ENCODE assay signal across 8 mouse cellular contexts in genomic region chr11:70459601-70460101, GRCm38 (mm10). TPM values are rescaled to one million over a fixed set of nuclear protein-coding genes. Genes with fewer than 3 reads are reported as not detected.
A peak's percentile ranks its signal among the peaks of the same experiment; 100 is the strongest.
DNase-seq lines count a peak whose midpoint lies in the region; ATAC-seq and TF ChIP-seq lines count a peak whose summit lies in the region.

Cxcl16 (minus strand) TSS chr11:70459984.

- H3K27me3 ChIP-seq in hindbrain, embryonic 16.5 days (replicated peaks; ENCODE audit: control insufficient read depth, insufficient read depth, low read length), result peaks cover 13% of the 10 kb centered on the region
- peaks cover 67% of the 10 kb centered on the region for H3K27me3 ChIP-seq in liver, embryonic 13.5 days
- peaks cover 4% of the 10 kb centered on the region for H3K27me3 ChIP-seq in myocyte (ENCODE audit: control insufficient read depth, insufficient read depth, insufficient read length)

- H3K36me3 ChIP-seq in hindbrain, embryonic 16.5 days (ENCODE audit: control insufficient read depth, insufficient read depth, low read length), result no peaks in the 10 kb centered on the region
- H3K36me3 ChIP-seq in liver, embryonic 13.5 days, result no peaks in the 10 kb centered on the region
- H3K36me3 ChIP-seq in myocyte (ENCODE audit: control insufficient read depth, insufficient read depth), result no peaks in the 10 kb centered on the region

- H3K4me1 ChIP-seq in hindbrain, embryonic 16.5 days (ENCODE audit: control insufficient read depth, insufficient read depth, low read depth, low read length), result peaks cover 6% of the 10 kb centered on the region
- H3K4me1 ChIP-seq in liver, embryonic 13.5 days (replicated peaks), result 0 out of 2 replicates have a peak, but pooled peaks cover 13% of the 10 kb centered on the region

- H3K9ac ChIP-seq in hindbrain, embryonic 16.5 days (ENCODE audit: low read depth, low read length), result peak within 1 kb of the TSS; percentile 67
- peak within 1 kb of the TSS; percentile 43; the same call in 1 of the 2 replicates for H3K9ac ChIP-seq in liver, embryonic 13.5 days

- no peak within 1 kb of the TSS for H3K27ac ChIP-seq in hindbrain, embryonic 16.5 days (ENCODE audit: low read depth, low read length)
- no peak within 1 kb of the TSS for H3K27ac ChIP-seq in liver, embryonic 13.5 days

- peak within 1 kb of the TSS; percentile 82 for H3K4me2 ChIP-seq in hindbrain, embryonic 16.5 days (ENCODE audit: low read length)
- peak within 1 kb of the TSS; percentile 72 for H3K4me2 ChIP-seq in liver, embryonic 13.5 days
- H3K4me2 ChIP-seq in myocyte (ENCODE audit: low read depth), result peak within 1 kb of the TSS; percentile 9

- no peaks in the 10 kb centered on the region for H3K9me3 ChIP-seq in hindbrain, embryonic 16.5 days (ENCODE audit: control insufficient read depth, low read length)
- H3K9me3 ChIP-seq in liver, embryonic 13.5 days (replicated peaks), result no peaks in the 10 kb centered on the region

- TF ChIP-seq POLR2A in myocyte (IDR thresholded peaks at IDR 0.05; ENCODE audit: insufficient read length, low read depth), result no peak

- DNase-seq in urinary bladder, adult 18-20 months (ENCODE audit: low spot score in 2 of 2), result peak; percentile 45 to 51
- DNase-seq in urinary bladder, postnatal 10 days (ENCODE audit: low spot score), result no peak
- peak; percentile 55 for DNase-seq in gastrocnemius, postnatal 10 days
- DNase-seq in liver, embryonic 13.5 days, result no peak
- DNase-seq in left cerebral cortex, postnatal 25 days (ENCODE audit: low spot score in 2 of 2), result no peak
- DNase-seq in right cerebral cortex, postnatal 36 days (ENCODE audit: low spot score in 2 of 2), result no peak

- no peak for ATAC-seq in hindbrain, embryonic 16.5 days
- ATAC-seq in liver, embryonic 13.5 days (ENCODE audit: low read depth), result no peak

- intact Hi-C loops in left cerebral cortex, postnatal 25 days (cut with DNase I), result no loop called here

- no peaks in the 10 kb centered on the region for H3K79me2 ChIP-seq in myocyte (ENCODE audit: control insufficient read depth, insufficient read depth)

- no peak within 1 kb of the TSS for H3ac ChIP-seq in myocyte (ENCODE audit: control insufficient read depth, insufficient read length)

- peak within 1 kb of the TSS; percentile 46 for H3K4me3 ChIP-seq in hindbrain, embryonic 16.5 days (ENCODE audit: low read length)
- H3K4me3 ChIP-seq in liver, embryonic 13.5 days (replicated peaks), result peak within 1 kb of the TSS; percentile 59
- no peak within 1 kb of the TSS for H3K4me3 ChIP-seq in myocyte

- WGBS in hindbrain, embryonic 16.5 days, result 6% methylated on average over 30 of the region's 30 CpGs
- 3% methylated on average over 30 of the region's 30 CpGs for whole genome bisulfite sequencing in liver, embryonic 13.5 days (ENCODE audit: insufficient replicate concordance)

TF ChIP-seq in myocyte, 11 proteins besides CTCF, POLR2A, EP300 and RAD21:
- TF ChIP-seq CEBPB (IDR thresholded peaks at IDR 0.05; ENCODE audit: insufficient read depth, poor library complexity, severe bottlenecking) (no peak), MAX (IDR thresholded peaks at IDR 0.05; ENCODE audit: low read depth) (no peak), TCF3 (IDR thresholded peaks at IDR 0.05; ENCODE audit: insufficient read length, low read depth) (no peak), E2F4 (IDR thresholded peaks at IDR 0.05; ENCODE audit: insufficient read depth) (no peak), MYOG (IDR thresholded peaks at IDR 0.05; ENCODE audit: control insufficient read depth in 1 of 3, insufficient read depth in 1 of 3, insufficient read length in 2 of 3, low read depth in 2 of 3) (no peak), SRF (IDR thresholded peaks at IDR 0.05; ENCODE audit: control insufficient read depth, insufficient read length, low read depth) (no peak), POLR2AphosphoS2 (IDR thresholded peaks at IDR 0.05; ENCODE audit: insufficient read length, low read depth) (no peak), MYOD1 (IDR thresholded peaks at IDR 0.05; ENCODE audit: control insufficient read depth in 1 of 3, insufficient read length in 2 of 3, low read depth in 2 of 3) (no peak), TCF12 (IDR thresholded peaks at IDR 0.05; ENCODE audit: insufficient read depth, poor library complexity, severe bottlenecking) (no peak), REST (IDR thresholded peaks at IDR 0.05; ENCODE audit: insufficient read depth, insufficient read length) (no peak), USF1 (IDR thresholded peaks at IDR 0.05; ENCODE audit: low read depth) (no peak)

RNA-seq across cellular contexts. Expression of gene Cxcl16, which starts in this region (rescaled TPM):
- total RNA-seq in gastrocnemius, postnatal 10 days (2021), result 1 to 10 TPM; 3.4 to 5.1 TPM
- polyA plus RNA-seq in hindbrain, embryonic 16.5 days (2015; fragmentation: Nextera tagmentation; extraction: Ambion mirVana), result 6.0 and 7.3 TPM in 2 replicates
- polyA plus RNA-seq in liver, embryonic 13.5 days (2015; fragmentation: Nextera tagmentation; extraction: Ambion mirVana), result 0.70 and 1.4 TPM in 2 replicates
- 0.08 TPM for polyA plus RNA-seq in myocyte (2012; fragmentation: generic; extraction: Trizol)
- total RNA-seq in left cerebral cortex, postnatal 25 days (2021), result 1 to 10 TPM in 1 of 2 experiments, under 1 TPM in 1; 0.94 to 1.2 TPM

Comparison
In these comparisons a context has a peak if more than half of its experiments do, and no peak if none do; other contexts are left out.
1. DNase-seq: peak in urinary bladder, adult 18-20 months (2 of 2) and gastrocnemius, postnatal 10 days (single experiment); none in urinary bladder, postnatal 10 days (single experiment), liver, embryonic 13.5 days (single experiment), left cerebral cortex, postnatal 25 days (0 of 2) and right cerebral cortex, postnatal 36 days (0 of 2).
2. H3K4me2 ChIP-seq: peak in every context shown above with its lines; median percentile 82 in hindbrain, embryonic 16.5 days; 72 in liver, embryonic 13.5 days; 9 in myocyte.